Mouse (Mus musculus): ENCODE data around the gene Kif21b. TPM values are rescaled to one million over a fixed set of nuclear protein-coding genes. Genes with fewer than 3 reads are reported as not detected.

Gene Kif21b
- polyA plus RNA-seq (2021): 2.4 TPM

DNA sequence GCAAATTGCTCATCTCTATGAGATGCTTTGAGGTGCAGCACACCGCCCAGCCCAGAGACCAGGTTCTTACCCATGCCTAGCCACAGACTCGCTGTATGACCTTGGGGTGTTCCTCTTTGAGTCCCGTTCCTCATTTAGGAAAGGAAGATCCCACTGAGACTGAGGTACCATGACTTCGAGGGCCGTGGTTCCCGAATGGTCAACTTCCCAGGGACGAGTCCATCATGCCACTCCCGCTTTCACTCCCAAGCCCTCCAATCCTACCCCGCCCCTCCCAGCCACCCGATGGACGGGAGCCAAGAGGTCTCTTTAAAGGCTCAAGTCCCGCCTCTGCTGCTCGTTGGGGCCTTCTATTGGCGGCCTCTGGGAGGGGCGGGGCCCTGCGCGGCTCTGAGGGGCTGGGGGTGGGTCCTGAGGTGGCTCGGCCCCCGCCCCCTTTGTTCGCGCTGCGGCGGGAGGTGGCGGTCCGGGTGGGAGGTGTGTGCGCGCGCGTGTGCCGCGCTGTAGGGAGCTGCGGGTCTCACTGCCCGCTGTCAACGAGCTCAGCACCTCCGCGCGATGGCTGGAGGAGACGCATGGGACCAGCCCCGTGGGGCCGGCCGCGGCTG lies at the start of gene Kif21b:
TSS of gene Kif21b (plus strand) at position 439 of the 608 bp plus-strand sequence.
- no peak for DNase-seq (ENCODE audit: low read depth, low spot score)
- TF ChIP-seq CTCF (IDR thresholded peaks at IDR 0.05): no peak
- CTCF ChIA-PET: no interaction called here
- POLR2A ChIA-PET: no interaction called here
- in situ Hi-C loops (cut with MboI; ENCODE audit: low pct_unique_long_range_greater_than_20kb): loop anchor here (25.0 kb wide), 1 partner anchor 556 kb away; no protein-coding TSS in a partner anchor
- no peaks in the 10 kb centered on the region for H3K27me3 ChIP-seq
- ATAC-seq: no peak

DNA sequence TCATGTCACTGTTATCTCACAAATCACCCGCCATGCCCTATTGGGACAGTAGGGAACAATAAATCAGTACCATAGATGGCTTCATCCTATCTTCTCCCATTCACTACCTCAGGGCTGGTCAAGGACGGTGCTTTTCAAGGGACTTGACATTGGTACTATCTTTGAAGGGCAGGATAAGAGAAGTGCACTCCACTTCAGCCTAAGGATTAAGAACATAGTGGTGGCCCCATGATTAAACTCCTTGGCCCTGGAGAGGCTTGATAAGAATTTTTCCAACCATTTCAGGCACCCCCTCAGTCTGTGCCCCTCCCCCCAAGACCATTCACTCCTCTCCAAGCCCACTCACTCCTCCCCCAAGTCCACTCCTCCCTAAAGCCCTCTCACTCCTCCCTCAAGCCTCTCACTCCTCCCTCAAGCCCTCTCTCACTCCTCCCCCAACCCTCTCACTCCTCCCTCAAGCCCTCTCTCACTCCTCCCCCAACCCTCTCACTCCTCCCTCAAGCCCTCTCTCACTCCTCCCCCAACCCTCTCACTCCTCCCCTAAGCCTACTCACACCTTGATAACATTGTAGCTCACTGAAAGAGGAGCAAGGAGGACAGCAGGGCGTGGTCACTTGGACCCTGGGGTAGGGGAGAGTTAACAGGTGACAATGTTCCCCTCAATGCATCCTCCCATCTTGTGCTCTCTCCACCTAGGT lies 45.1 kb upstream of the Kif21b start:
- ATAC-seq: no peak
- in situ Hi-C loops (cut with MboI; ENCODE audit: low pct_unique_long_range_greater_than_20kb): no loop called here
- H3K27me3 ChIP-seq: peaks cover 17% of the 10 kb centered on the region
- ChIA-PET CTCF (no interaction called here), POLR2A (no interaction called here)
- no peak for TF ChIP-seq CTCF (IDR thresholded peaks at IDR 0.05)
- no peak for DNase-seq (ENCODE audit: low read depth, low spot score)

DNA sequence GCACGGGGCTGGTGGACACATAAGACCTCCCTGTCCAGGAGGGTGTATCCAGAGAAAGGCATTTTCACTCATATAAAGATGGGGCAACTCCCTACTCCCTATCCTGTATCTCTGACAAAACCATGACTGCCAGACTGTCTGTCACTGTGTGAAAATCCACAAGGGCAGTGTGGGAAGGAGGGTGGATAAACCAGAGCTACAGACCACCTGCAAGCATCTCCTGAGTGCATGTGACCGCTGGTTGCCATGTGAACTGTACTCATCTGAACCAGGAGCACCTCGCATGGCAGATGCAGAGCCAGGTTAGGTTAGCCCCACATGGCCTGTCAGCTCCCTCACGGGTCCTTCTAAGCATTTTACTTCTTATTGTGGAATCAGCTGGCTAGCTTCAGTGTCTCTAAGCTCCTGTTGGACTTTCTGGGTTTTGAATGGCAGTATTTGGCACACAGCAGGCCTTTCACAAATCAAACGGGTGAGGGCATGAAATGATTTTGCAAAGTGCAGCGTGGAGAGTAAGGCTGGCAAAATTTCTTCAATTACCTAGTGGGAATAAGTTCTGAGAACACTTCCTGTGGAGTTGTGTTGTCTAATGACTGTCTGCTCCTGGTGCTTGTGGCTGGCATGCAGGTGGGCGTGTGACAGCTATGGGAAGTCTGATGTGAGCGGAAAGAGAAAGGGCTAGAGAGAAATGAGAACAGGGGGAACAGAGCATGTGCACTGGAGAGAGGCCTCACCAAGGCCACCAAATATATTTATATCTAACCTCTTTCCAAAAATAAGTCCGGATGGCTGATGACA lies 41.6 kb upstream of the Kif21b start:
- no peak for DNase-seq (ENCODE audit: low read depth, low spot score)
- ATAC-seq: no peak
- no peak for TF ChIP-seq CTCF (IDR thresholded peaks at IDR 0.05)
- H3K27me3 ChIP-seq: peaks cover 12% of the 10 kb centered on the region
- ChIA-PET CTCF (no interaction called here), POLR2A (no interaction called here)
- in situ Hi-C loops (cut with MboI; ENCODE audit: low pct_unique_long_range_greater_than_20kb): no loop called here

DNA sequence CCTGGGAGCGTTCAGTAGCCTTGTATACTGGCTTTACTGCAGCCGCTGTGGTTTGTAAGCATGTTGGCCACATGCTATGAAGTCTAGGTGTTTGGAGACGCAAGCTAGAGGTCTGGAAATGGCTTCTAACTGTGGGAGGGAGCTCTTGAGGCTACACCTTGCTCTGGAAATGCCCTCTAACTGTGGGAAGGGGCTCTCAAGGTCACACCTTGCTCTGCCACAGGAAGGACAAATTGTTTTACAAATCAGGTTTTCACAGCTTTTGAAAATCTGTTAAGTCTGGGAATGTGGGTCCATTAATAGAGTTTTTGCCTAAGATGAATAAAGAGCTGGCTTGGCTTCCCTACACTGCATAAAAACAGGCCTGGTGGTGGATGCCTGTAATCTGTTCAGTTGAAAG lies 37.5 kb upstream of the Kif21b start:
- no peak for TF ChIP-seq CTCF (IDR thresholded peaks at IDR 0.05)
- in situ Hi-C loops (cut with MboI; ENCODE audit: low pct_unique_long_range_greater_than_20kb): no loop called here
- H3K27me3 ChIP-seq: peaks cover 6% of the 10 kb centered on the region
- ChIA-PET POLR2A (no interaction called here), CTCF (no interaction called here)
- ATAC-seq (no peak), DNase-seq (ENCODE audit: low read depth, low spot score) (no peak)

DNA sequence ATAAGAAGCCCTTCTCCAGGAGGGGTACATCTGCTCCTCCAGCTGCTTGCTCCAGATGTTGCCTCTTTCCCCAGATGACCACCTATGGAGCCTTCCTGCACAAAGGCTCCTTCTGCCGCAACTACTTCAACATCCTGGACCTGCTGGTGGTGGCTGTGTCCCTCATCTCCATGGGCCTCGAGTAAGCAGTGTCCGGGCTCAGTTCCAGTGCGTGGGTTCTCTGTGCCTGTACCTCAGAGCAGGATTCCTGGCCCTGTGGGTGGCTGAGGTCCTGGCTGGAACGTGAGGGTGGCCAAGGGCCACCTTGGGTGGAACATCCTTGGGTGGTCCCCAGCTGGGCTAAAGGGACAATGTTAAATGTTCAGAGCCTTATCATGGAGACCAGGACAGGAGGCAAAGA lies 36.4 kb upstream of the Kif21b start:
- TF ChIP-seq CTCF (IDR thresholded peaks at IDR 0.05): no peak
- no peak for ATAC-seq
- POLR2A ChIA-PET: no interaction called here
- in situ Hi-C loops (cut with MboI; ENCODE audit: low pct_unique_long_range_greater_than_20kb): no loop called here
- no peak for DNase-seq (ENCODE audit: low read depth, low spot score)
- CTCF ChIA-PET: interaction anchor here (1.0 kb wide), 1 partner anchor 12 kb away, joined by 3 read pairs; no protein-coding TSS in a partner anchor
- H3K27me3 ChIP-seq: peaks cover 6% of the 10 kb centered on the region

DNA sequence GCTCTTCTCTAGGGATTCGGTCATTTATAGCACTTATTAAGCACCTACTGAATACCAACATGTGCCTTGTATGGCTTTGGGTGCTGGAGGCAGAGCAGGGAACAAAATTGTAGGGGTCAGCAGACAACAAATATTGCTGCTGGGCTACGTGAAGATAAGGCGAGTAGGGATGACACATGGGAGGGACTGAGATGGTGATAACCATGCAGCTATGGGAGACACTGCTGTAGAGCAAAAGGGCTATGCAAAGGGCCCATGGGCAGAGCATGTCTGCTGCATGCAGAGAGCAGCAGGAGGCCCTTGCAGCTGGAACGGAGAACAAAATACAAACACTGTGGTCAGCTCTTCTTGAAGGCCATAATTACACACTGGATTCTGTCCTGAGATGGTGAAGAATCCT lies 29.1 kb upstream of the Kif21b start:
- no peak for DNase-seq (ENCODE audit: low read depth, low spot score)
- in situ Hi-C loops (cut with MboI; ENCODE audit: low pct_unique_long_range_greater_than_20kb): no loop called here
- ATAC-seq: no peak
- CTCF ChIA-PET: interaction anchor here (1.3 to 1.4 kb wide), 2 partner anchors 46 to 73 kb away, joined by 3 read pairs; no protein-coding TSS in a partner anchor
- no peak for TF ChIP-seq CTCF (IDR thresholded peaks at IDR 0.05)
- POLR2A ChIA-PET: no interaction called here
- H3K27me3 ChIP-seq: peaks cover 6% of the 10 kb centered on the region

DNA sequence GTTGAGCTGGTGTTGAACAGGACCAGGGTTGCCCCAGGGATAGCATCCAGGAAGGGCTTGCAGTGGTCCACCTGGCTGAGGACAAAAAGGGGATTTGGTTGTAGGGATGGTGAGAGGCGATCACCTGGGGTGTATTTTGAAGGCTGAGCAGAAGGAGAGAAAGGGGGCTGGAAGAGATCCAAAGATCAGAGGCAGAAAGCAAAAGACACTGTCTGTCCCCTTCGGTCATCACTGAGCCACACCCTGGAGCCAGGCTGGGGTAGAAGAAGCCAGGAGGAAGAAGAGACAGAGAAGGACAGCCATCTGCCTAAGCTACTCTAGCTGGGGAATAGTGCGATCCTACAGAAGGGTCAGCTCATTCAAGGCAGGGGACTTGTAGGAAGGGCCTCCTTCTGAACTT lies 28.6 kb upstream of the Kif21b start:
- ATAC-seq (no peak), DNase-seq (ENCODE audit: low read depth, low spot score) (no peak)
- H3K27me3 ChIP-seq: peaks cover 10% of the 10 kb centered on the region
- in situ Hi-C loops (cut with MboI; ENCODE audit: low pct_unique_long_range_greater_than_20kb): no loop called here
- CTCF ChIA-PET: interaction anchor here (1.3 to 1.4 kb wide), 2 partner anchors 46 to 72 kb away, joined by 3 read pairs; no protein-coding TSS in a partner anchor
- POLR2A ChIA-PET: interaction anchor here (0.6 kb wide), 1 partner anchor 44 kb away, joined by 3 read pairs; no protein-coding TSS in a partner anchor
- no peak for TF ChIP-seq CTCF (IDR thresholded peaks at IDR 0.05)

DNA sequence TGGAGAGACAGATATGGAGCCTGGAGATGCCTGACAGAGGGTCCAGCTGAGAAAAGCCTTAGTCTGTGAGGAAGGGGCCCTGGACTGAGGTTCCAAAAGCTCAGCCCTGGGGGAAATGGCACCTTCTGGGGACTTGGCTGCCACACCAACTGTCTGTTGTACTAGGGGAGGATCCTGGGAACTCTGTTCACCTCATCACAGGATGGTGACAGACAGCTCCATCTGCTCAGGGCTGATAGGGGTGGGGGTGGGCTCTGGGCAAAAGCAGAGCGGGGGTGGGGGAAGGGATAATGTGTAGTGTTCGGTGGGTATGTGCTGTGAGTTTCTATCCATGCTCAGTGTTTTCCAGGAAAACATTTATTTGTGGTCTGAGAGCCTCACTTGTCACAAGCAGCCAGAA lies 28.2 kb upstream of the Kif21b start:
- in situ Hi-C loops (cut with MboI; ENCODE audit: low pct_unique_long_range_greater_than_20kb): no loop called here
- peaks cover 14% of the 10 kb centered on the region for H3K27me3 ChIP-seq
- no peak for DNase-seq (ENCODE audit: low read depth, low spot score)
- ChIA-PET POLR2A (interaction anchor here (0.6 kb wide), 1 partner anchor 44 kb away, joined by 3 read pairs; no protein-coding TSS in a partner anchor), CTCF (interaction anchor here (1.3 kb wide), 1 partner anchor 47 kb away, joined by 3 read pairs; no protein-coding TSS in a partner anchor)
- no peak for TF ChIP-seq CTCF (IDR thresholded peaks at IDR 0.05)
- ATAC-seq: no peak

DNA sequence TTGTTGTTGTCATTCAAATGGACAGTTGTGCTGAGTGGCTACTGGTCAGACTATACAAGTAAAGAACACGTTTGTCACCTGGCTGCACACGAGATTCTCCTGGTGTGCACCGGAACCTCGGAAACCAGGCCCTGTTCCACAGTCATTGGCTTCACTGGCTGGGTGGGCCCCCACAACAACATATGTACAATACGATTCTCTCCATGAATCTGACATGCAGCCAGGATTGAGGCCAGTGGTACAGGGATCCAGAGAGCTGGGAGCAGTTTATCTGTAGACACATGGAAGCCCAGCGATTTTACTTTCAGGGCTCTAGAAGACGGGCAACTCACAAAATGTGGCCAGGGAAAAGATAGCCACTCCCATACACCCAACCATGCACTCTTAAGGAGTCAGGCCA lies 27.5 kb upstream of the Kif21b start:
- TF ChIP-seq CTCF (IDR thresholded peaks at IDR 0.05): no peak
- ChIA-PET CTCF (interaction anchor here (1.3 kb wide), 1 partner anchor 47 kb away, joined by 3 read pairs; no protein-coding TSS in a partner anchor), POLR2A (no interaction called here)
- H3K27me3 ChIP-seq: peaks cover 19% of the 10 kb centered on the region
- ATAC-seq (no peak), DNase-seq (ENCODE audit: low read depth, low spot score) (no peak)
- in situ Hi-C loops (cut with MboI; ENCODE audit: low pct_unique_long_range_greater_than_20kb): no loop called here

DNA sequence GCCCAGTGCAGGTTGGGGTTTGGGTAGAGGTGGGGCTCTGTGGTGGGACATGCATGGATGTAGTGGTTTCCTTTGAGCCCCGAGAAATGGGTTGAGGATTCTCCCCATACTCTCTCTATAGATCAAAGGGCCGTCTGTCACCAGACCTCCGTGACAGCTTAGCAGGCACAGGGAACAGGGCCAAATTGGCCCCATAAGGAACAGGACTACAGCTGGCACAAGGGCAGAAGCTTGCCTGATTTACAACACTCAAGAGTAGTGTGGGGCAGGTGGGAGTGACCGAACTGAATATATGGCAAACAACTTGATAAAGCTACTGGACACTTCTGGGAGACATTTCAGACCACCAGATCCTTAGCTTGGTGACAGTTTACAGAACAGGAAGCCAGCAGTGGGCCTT lies 26.4 kb upstream of the Kif21b start:
- DNase-seq (ENCODE audit: low read depth, low spot score) (no peak), ATAC-seq (no peak)
- ChIA-PET POLR2A (no interaction called here), CTCF (no interaction called here)
- no peak for TF ChIP-seq CTCF (IDR thresholded peaks at IDR 0.05)
- in situ Hi-C loops (cut with MboI; ENCODE audit: low pct_unique_long_range_greater_than_20kb): no loop called here
- H3K27me3 ChIP-seq: peaks cover 20% of the 10 kb centered on the region

DNA sequence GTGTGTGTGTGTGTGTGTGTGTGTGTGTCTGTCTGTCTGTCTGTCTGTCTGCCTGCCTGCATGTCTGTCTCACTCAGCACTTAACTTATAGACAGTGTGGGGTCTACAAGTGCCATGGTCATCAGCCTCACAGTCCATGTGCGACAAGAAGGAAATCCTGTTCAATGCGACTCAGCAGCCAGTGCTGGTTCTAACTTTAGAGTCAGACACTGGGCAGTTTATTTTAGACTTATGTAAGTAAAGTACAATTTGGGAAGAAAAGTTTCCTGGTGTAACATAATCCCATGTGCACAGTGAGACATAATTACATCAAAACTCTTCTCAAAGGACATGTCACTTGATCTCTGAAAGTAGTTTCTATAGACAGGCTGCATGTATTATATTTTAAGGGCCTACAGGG lies 21.7 kb upstream of the Kif21b start:
- ChIA-PET CTCF (no interaction called here), POLR2A (no interaction called here)
- in situ Hi-C loops (cut with MboI; ENCODE audit: low pct_unique_long_range_greater_than_20kb): no loop called here
- ATAC-seq: no peak
- H3K27me3 ChIP-seq: peaks cover 34% of the 10 kb centered on the region
- TF ChIP-seq CTCF (IDR thresholded peaks at IDR 0.05): no peak
- DNase-seq (ENCODE audit: low read depth, low spot score): no peak
